Mouse (Mus musculus) hindbrain, postnatal 0 days (tissue): ENCODE measurements around the gene Msmp. TPM values are rescaled to one million over a fixed set of nuclear protein-coding genes. Genes with fewer than 3 reads are reported as not detected.
"Not testable (repeated sequence)": the region's sequence is repeated elsewhere in the genome, so short reads cannot be mapped to it uniquely, and the experiment has no call there.

Experiments used
- ATAC-seq: fragments of 200-750 bp; cut with Nextera tagmentation; 2 replicates; pipeline ENCODE4 v1.8.0; 2017; ENCODE audit warnings: mild to moderate bottlenecking, moderate TSS enrichment, moderate library complexity
- DNase-seq: peaks from one replicate; pipeline ENCODE4 v3.0.0-alpha.2; 2015; ENCODE audit warnings: low spot score
- H3K27ac ChIP-seq: fragments of 300-500 bp; sonication (generic); 2 replicates; pipeline ENCODE4 v1.5.1; 2014; ENCODE audit warnings: mild to moderate bottlenecking
- H3K27me3 ChIP-seq: fragments of 300-500 bp; sonication (generic); 2 replicates; pipeline ENCODE4 v1.6.1; 2014; ENCODE audit warnings: low read length, mixed read lengths; ENCODE audit not compliant: insufficient read depth
- H3K36me3 ChIP-seq: fragments of 300-500 bp; sonication (generic); 2 replicates; pipeline ENCODE4 v1.6.1; 2014; ENCODE audit warnings: low read length, mixed read lengths; ENCODE audit not compliant: insufficient read depth
- H3K4me1 ChIP-seq: fragments of 300-500 bp; sonication (generic); 2 replicates; pipeline ENCODE4 v1.6.1; 2014; ENCODE audit warnings: antibody characterized with exemption, low read length, mixed read lengths; ENCODE audit not compliant: insufficient read depth
- H3K4me2 ChIP-seq: fragments of 300-500 bp; sonication (generic); 2 replicates; pipeline ENCODE4 v1.6.1; 2014; ENCODE audit warnings: low read depth, mild to moderate bottlenecking, low read length, moderate library complexity, mixed read lengths
- H3K4me3 ChIP-seq: fragments of 300-500 bp; sonication (generic); 2 replicates; pipeline ENCODE4 v1.5.1; 2014; ENCODE audit warnings: low read length
- H3K9ac ChIP-seq: fragments of 300-500 bp; sonication (generic); replicated peaks from 2 replicates; pipeline ENCODE4 v1.6.1; 2014; ENCODE audit warnings: mild to moderate bottlenecking, low read length, moderate library complexity, mixed read lengths
- H3K9me3 ChIP-seq: fragments of 300-500 bp; sonication (generic); 2 replicates; pipeline ENCODE4 v1.6.1; 2016; ENCODE audit warnings: low read length, mixed read lengths
- CTCF ChIP-seq: IDR thresholded peaks from 2 replicates; pipeline ENCODE4 v1.5.1; 2016; ENCODE audit warnings: antibody characterized with exemption, control low read depth, low read depth
- whole genome bisulfite sequencing: fragments of 180-500 bp; shearing (Covaris S2); extraction: QIAGEN DNeasy Blood & Tissue Kit; methylation state at CpG from one replicate; pipeline ENCODE4 v1.1.7; 2014; 5-methylcytosine and 5-hydroxymethylcytosine counted together
- polyA plus RNA-seq: library from polyadenylated mRNA; unstranded; fragments of >200 nt; fragmentation: Nextera tagmentation; extraction: Ambion mirVana; gene quantifications from 2 replicates; pipeline ENCODE4 v1.2.1, GENCODE M21; 2015
- total RNA-seq: library from RNA; depleted of rRNA; stranded (reverse); fragments of >200 nt; gene quantifications from 2 replicates; pipeline ENCODE4 v1.2.3, GENCODE M21; 2014

The Msmp gene
- total and polyA plus RNA-seq, 2 experiments from 2014 or later: 1.2 TPM; not detected in 1

DNA sequence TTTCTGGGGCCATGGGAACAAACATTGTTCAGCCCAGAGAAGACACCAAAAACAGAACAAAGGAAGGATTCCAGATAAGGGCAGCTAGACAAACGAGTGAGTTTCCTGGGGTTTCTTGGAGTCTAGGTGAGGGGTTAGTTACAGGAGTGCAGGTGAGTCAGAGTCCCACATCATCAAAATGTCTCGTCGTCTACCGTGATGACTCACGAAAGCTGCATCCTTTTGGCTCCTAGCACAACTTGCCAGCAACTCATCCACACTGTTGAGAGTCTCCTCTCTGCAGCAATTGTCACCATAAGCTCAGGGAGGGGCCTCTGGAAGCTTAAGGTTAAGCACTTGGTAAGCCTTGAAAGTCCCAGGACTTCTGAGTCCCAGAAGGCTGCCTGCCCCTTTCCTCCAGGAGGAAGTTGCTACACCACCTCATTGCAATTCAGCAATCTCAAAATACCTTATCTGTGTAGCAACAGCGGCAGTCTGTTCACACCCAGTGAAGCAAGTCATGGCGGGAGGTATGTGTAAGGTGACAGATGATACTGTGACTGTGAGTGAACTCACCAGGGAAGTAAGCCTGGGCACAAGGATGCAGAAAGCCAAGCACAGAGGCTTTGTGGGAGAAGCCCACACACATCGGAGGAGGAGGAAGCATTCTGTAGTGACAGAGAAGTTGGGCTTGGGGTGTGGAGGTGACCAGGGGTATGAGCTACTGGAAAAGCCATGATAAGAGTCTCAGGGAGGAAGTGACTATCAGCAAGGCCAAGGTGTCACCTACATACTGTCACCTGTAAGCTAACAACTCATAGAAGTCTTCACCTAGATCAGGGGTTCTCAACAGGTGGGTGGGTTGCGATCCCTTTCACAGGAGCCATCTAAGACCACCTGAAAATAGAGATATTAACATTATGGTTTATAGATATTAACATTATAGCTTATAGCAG lies 20.7 kb upstream of the Msmp start:
- ATAC-seq (no peak), DNase-seq (no peak)
- no peaks in the 10 kb centered on the region for H3K27me3 ChIP-seq
- 83% methylated on average over 9 of the region's 9 CpGs for WGBS
- TF ChIP-seq CTCF: no peak
- no peak overlapping the region for H3K9ac ChIP-seq
- no peaks in the 10 kb centered on the region for H3K36me3 ChIP-seq
- no peaks in the 10 kb centered on the region for H3K9me3 ChIP-seq
- H3K4me3 ChIP-seq: no peak overlapping the region
- no peak overlapping the region for H3K27ac ChIP-seq
- no peaks in the 10 kb centered on the region for H3K4me1 ChIP-seq
- no peak overlapping the region for H3K4me2 ChIP-seq

DNA sequence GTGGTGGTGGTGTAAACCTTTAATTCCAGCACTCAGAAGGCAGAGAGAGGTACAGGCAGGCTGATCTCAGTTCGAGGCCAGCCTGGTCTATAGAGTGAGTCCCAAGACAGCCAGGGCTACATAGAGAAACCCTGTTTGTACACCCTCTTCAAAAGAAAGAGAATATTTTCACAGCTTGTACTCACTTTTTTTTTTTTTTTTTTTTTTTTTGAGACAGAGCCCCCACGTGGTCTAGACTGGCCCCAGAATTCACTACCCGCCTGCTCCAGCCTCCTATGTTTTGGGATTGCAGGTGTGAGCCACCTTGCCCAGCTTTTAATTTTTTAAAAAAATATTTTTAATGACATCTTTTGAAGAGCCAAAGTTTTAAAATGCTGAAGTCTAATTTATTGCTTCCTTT lies 19.8 kb upstream of the Msmp start:
- H3K27me3 ChIP-seq: no peaks in the 10 kb centered on the region
- H3K4me2 ChIP-seq: no peak overlapping the region
- DNase-seq (no peak), ATAC-seq (no peak)
- no peaks in the 10 kb centered on the region for H3K4me1 ChIP-seq
- H3K36me3 ChIP-seq: no peaks in the 10 kb centered on the region
- TF ChIP-seq CTCF: no peak
- H3K9me3 ChIP-seq: no peaks in the 10 kb centered on the region
- WGBS: 81% methylated on average over 3 of the region's 3 CpGs
- H3K27ac ChIP-seq: no peak overlapping the region
- no peak overlapping the region for H3K9ac ChIP-seq
- H3K4me3 ChIP-seq: no peak overlapping the region

DNA sequence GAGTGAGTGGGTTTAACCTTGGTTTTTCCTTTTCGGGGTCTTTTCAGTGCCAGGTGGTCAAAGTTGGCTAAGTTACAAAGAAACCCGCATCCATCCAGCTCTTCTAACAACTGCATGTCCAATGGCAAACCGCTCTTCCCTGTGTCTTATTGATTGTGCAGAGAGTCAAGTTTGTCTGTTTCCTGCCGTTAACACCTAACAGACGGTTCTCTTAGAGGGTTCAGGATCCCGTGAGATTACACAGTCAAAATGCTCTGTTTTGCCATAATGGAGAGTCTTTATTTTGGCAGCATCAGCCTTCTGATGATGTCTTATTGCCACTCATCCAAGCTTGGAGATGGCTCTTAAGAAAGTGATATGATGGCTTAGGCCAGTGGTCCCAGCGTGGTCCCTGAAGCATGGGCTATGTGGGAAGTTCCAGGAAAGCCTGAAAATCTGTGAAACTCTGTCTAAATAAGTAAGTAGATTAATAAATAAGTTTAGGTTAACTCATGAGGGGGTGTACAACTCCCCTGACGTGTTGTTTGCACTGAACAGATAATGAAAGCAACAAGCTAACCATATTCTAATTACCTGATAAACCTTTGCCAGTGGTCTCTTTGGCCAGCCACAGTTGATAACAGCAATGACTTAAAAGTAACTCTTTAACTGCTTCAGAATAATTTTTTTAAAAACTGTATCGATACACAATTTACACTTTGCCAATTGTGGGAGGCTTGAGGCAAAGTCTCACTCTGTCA lies 16.1 kb upstream of the Msmp start:
- no peak for TF ChIP-seq CTCF
- Histone ChIP-seq H3K4me1 (no peaks in the 10 kb centered on the region), H3K9me3 (no peaks in the 10 kb centered on the region), H3K36me3 (no peaks in the 10 kb centered on the region), H3K9ac (no peak overlapping the region), H3K4me2 (no peak overlapping the region), H3K27me3 (no peaks in the 10 kb centered on the region), H3K4me3 (no peak overlapping the region), H3K27ac (no peak overlapping the region)
- ATAC-seq (no peak), DNase-seq (no peak)
- WGBS: 80% methylated on average over 9 of the region's 9 CpGs

GRCm38 (mm10) chr4:43598650-43599380 lies 14.5 kb upstream of the Msmp start:
- Histone ChIP-seq H3K27ac (no peak overlapping the region), H3K9me3 (no peaks in the 10 kb centered on the region), H3K4me3 (no peak overlapping the region), H3K9ac (no peak overlapping the region), H3K4me2 (no peak overlapping the region), H3K4me1 (no peaks in the 10 kb centered on the region), H3K36me3 (no peaks in the 10 kb centered on the region), H3K27me3 (no peaks in the 10 kb centered on the region)
- no peak for ATAC-seq
- no peak for TF ChIP-seq CTCF
- no peak for DNase-seq
- 90% methylated on average over 7 of the region's 7 CpGs for whole genome bisulfite sequencing

- ATAC-seq (no peak), DNase-seq (no peak)
- WGBS: 83% methylated on average over 4 of the region's 4 CpGs
- Histone ChIP-seq H3K9ac (no peak overlapping the region), H3K27ac (no peak overlapping the region), H3K4me2 (no peak overlapping the region), H3K36me3 (no peaks in the 10 kb centered on the region), H3K9me3 (no peaks in the 10 kb centered on the region), H3K27me3 (no peaks in the 10 kb centered on the region), H3K4me1 (no peaks in the 10 kb centered on the region), H3K4me3 (no peak overlapping the region)
- no peak for TF ChIP-seq CTCF
Observed at GRCm38 (mm10) chr4:43598200-43598599, 13.9 kb upstream of the Msmp start.

- H3K36me3 ChIP-seq, H3K4me2 ChIP-seq, H3K9ac ChIP-seq, H3K4me1 ChIP-seq, H3K9me3 ChIP-seq, DNase-seq, H3K4me3 ChIP-seq, H3K27ac ChIP-seq, ATAC-seq, H3K27me3 ChIP-seq: not testable (repeated sequence)
- whole genome bisulfite sequencing: 82% methylated on average over 2 of the region's 2 CpGs
Observed at GRCm38 (mm10) chr4:43596597-43596996, 12.3 kb upstream of the Msmp start.
